Mouse (Mus musculus) C2C12 (cell line): ENCODE measurements around the gene 3110009E18Rik.

Experiments
- CTCF ChIP-seq: IDR thresholded peaks from one replicate; pipeline ENCODE4 v1.5.1; 2011; ENCODE audit not compliant: control insufficient read depth, insufficient read depth, insufficient read length
- FOSL1 ChIP-seq: IDR thresholded peaks from one replicate; pipeline ENCODE4 v1.8.0; 2011; ENCODE audit warnings: mild to moderate bottlenecking, low read length; ENCODE audit not compliant: poor library complexity, insufficient read depth, severe bottlenecking
- MAX ChIP-seq: IDR thresholded peaks from one replicate; pipeline ENCODE4 v1.6.1; 2011; ENCODE audit warnings: mild to moderate bottlenecking, control low read depth
- USF1 ChIP-seq: IDR thresholded peaks from one replicate; pipeline ENCODE4 v1.6.1; 2011; ENCODE audit warnings: low read depth, mild to moderate bottlenecking, control low read depth, moderate library complexity

GRCm38 (mm10) chr1:120154232-120154631, 33.2 kb downstream of the 3110009E18Rik start:
- no peak for TF ChIP-seq CTCF
- no peak for TF ChIP-seq FOSL1
- TF ChIP-seq USF1: no peak
- TF ChIP-seq MAX: no peak
